Mouse (Mus musculus) splenic B cell, adult 2 months (primary cell): ENCODE measurements around the gene Txk.
A peak's percentile ranks its signal among the peaks of the same experiment; 100 is the strongest.

Experiments
- DNase-seq: peaks from one replicate; pipeline ENCODE4 v3.0.0-alpha.2; 2011; ENCODE audit warnings: low read depth, low spot score
- H3K27me3 ChIP-seq: 2 replicates; pipeline ENCODE4 v1.6.1; 2012; ENCODE audit warnings: mild to moderate bottlenecking, low read length, moderate library complexity, mixed read lengths; ENCODE audit not compliant: control insufficient read depth, poor library complexity, insufficient read depth, severe bottlenecking
- H3K36me3 ChIP-seq: 2 replicates; pipeline ENCODE4 v1.6.1; 2012; ENCODE audit warnings: mild to moderate bottlenecking, low read length, moderate library complexity, mixed read lengths; ENCODE audit not compliant: control insufficient read depth, poor library complexity, insufficient read depth, severe bottlenecking

The Txk gene

GRCm38 (mm10) chr5:72648987-72649735, 103.4 kb downstream of the Txk start:
- no peaks in the 10 kb centered on the region for H3K27me3 ChIP-seq
- DNase-seq: no peak
- no peaks in the 10 kb centered on the region for H3K36me3 ChIP-seq

DNA sequence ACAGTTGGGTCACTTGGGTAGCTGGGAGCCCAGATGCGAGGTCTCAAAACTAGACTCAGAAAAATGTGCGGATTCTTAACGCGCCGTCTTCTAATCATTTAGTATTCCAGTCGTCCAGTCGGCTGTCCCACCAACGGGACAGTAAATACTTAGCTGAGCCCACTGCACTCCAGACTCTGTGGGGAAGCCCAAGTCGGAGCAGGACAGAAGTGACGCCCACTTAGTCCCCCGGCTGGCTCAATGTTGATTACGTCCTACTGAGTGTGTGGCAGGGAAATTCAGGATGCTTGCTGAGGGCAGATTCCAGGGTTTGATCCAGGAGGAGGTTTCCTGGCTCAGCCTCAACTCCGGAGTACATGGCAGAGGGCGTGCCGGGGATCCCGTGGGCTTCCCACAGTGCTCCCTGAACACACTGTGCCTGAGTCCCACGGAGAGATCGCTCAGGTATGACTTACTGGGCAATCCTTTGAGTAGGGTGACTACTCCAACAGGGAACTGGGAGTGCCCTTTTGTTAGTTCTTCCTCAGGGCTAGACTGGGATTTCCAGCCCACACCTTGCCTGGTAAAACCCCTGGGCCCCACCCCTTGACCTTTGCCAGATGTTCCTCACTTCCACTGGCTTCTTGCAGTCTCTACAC, 104.5 kb downstream of the Txk start:
- Histone ChIP-seq H3K27me3 (no peaks in the 10 kb centered on the region), H3K36me3 (no peaks in the 10 kb centered on the region)
- DNase-seq: no peak

GRCm38 (mm10) chr5:72647418-72647907, 105.1 kb downstream of the Txk start, which contains the start of gene Nipal1:
TSS of gene Nipal1 (plus strand) at chr5:72647795.
- H3K27me3 ChIP-seq: no peaks in the 10 kb centered on the region
- H3K36me3 ChIP-seq: no peaks in the 10 kb centered on the region
- DNase-seq: peak; percentile 78

GRCm38 (mm10) chr5:72646996-72647395, 105.6 kb downstream of the Txk start:
- Histone ChIP-seq H3K36me3 (no peaks in the 10 kb centered on the region), H3K27me3 (no peaks in the 10 kb centered on the region)
- no peak for DNase-seq

- Histone ChIP-seq H3K36me3 (no peaks in the 10 kb centered on the region), H3K27me3 (no peaks in the 10 kb centered on the region)
- DNase-seq: peak; percentile 54
Observed at GRCm38 (mm10) chr5:72646131-72646530, 106.4 kb downstream of the Txk start.
